ENCODE assay signal across 8 mouse cellular contexts in genomic region chr16:37869470-37870231, GRCm38 (mm10). TPM values are rescaled to one million over a fixed set of nuclear protein-coding genes. Genes with fewer than 3 reads are reported as not detected.
DNase-seq lines count a peak whose midpoint lies in the region; ATAC-seq and TF ChIP-seq lines count a peak whose summit lies in the region.
"Had no signal": no experiment of that assay in that cellular context is flagged by ENCODE, and none has a peak within 500 bp of the region (broad histone marks: within the 10 kb centered on the region; RNA-seq: fewer than 3 reads in every experiment).

No protein-coding gene starts in this region.

- ATAC-seq in kidney, embryonic 16.5 days (ENCODE audit: low FRiP score, low TSS enrichment), result no peak
- ATAC-seq in neural tube, embryonic 12.5 days (ENCODE audit: low FRiP score, low read depth), result no peak
- ATAC-seq in monocyte, adult 5-6 weeks (replicated peaks; ENCODE audit: insufficient number of reproducible peaks, low FRiP score, low TSS enrichment, poor library complexity, severe bottlenecking), result no peak

- peak overlapping the region; percentile 99 for H3K27ac ChIP-seq in forebrain, embryonic 10.5 days
- peak overlapping the region; percentile 98 for H3K27ac ChIP-seq in kidney, embryonic 16.5 days (ENCODE audit: low read length)
- H3K27ac ChIP-seq in neural tube, embryonic 12.5 days, result no peak overlapping the region

- H3K4me1 ChIP-seq in forebrain, embryonic 10.5 days, result peaks cover 30% of the 10 kb centered on the region
- H3K4me1 ChIP-seq in kidney, embryonic 16.5 days (ENCODE audit: insufficient read depth, low read length), result peaks cover 29% of the 10 kb centered on the region
- H3K4me1 ChIP-seq in neural tube, embryonic 12.5 days, result peaks cover 22% of the 10 kb centered on the region

- peaks cover 57% of the 10 kb centered on the region for H3K79me3 ChIP-seq in C2C12 (ENCODE audit: low read depth)

- DNase-seq in 3T3-L1 (ENCODE audit: low read depth, low spot score), result peak; percentile 71
- DNase-seq in forebrain, embryonic 10.5 days (ENCODE audit: extremely low spot score, low spot score), result no peak
- DNase-seq in cerebellum, postnatal 4 days (ENCODE audit: low spot score in 2 of 2), result no peak

- peaks cover 64% of the 10 kb centered on the region for H3K79me2 ChIP-seq in C2C12 (ENCODE audit: control insufficient read depth, insufficient read depth)

- H3K9ac ChIP-seq in kidney, embryonic 16.5 days (replicated peaks; ENCODE audit: low read length), result peak overlapping the region; percentile 100
- peak overlapping the region; percentile 99 for H3K9ac ChIP-seq in neural tube, embryonic 12.5 days

- H3K4me3 ChIP-seq in C2C12 (ENCODE audit: insufficient read depth, poor library complexity, severe bottlenecking), result peak overlapping the region; percentile 73
- H3K4me3 ChIP-seq in forebrain, embryonic 10.5 days, result peak overlapping the region; percentile 99
- H3K4me3 ChIP-seq in kidney, embryonic 16.5 days (ENCODE audit: low read length), result peak overlapping the region; percentile 98
- H3K4me3 ChIP-seq in neural tube, embryonic 12.5 days, result peak overlapping the region; percentile 98

- peak overlapping the region; percentile 90 for H3ac ChIP-seq in C2C12 (ENCODE audit: control insufficient read depth, insufficient read length, low read depth)

- H3K27me3 ChIP-seq in C2C12 (ENCODE audit: control insufficient read depth, insufficient read depth, insufficient read length), result no peaks in the 10 kb centered on the region
- no peaks in the 10 kb centered on the region for H3K27me3 ChIP-seq in forebrain, embryonic 10.5 days (ENCODE audit: poor library complexity, severe bottlenecking)
- no peaks in the 10 kb centered on the region for H3K27me3 ChIP-seq in kidney, embryonic 16.5 days (ENCODE audit: insufficient read depth, low read length)
- H3K27me3 ChIP-seq in neural tube, embryonic 12.5 days (replicated peaks), result no peaks in the 10 kb centered on the region

- 53% methylated on average over 4 of the region's 4 CpGs for WGBS in forebrain, embryonic 10.5 days
- whole genome bisulfite sequencing in kidney, embryonic 16.5 days, result 11% methylated on average over 4 of the region's 4 CpGs
- WGBS in neural tube, embryonic 12.5 days, result 45% methylated on average over 4 of the region's 4 CpGs

- H3K36me3 ChIP-seq in C2C12 (ENCODE audit: control insufficient read depth, insufficient read depth), result peaks cover 15% of the 10 kb centered on the region
- peaks cover 38% of the 10 kb centered on the region for H3K36me3 ChIP-seq in forebrain, embryonic 10.5 days (replicated peaks)
- no peaks in the 10 kb centered on the region for H3K36me3 ChIP-seq in kidney, embryonic 16.5 days (ENCODE audit: insufficient read depth, low read length)
- no peaks in the 10 kb centered on the region for H3K36me3 ChIP-seq in neural tube, embryonic 12.5 days

- H3K9me3 ChIP-seq in forebrain, embryonic 10.5 days, result no peaks in the 10 kb centered on the region
- no peaks in the 10 kb centered on the region for H3K9me3 ChIP-seq in kidney, embryonic 16.5 days (ENCODE audit: low read length)
- H3K9me3 ChIP-seq in neural tube, embryonic 12.5 days, result no peaks in the 10 kb centered on the region

- no peak for TF ChIP-seq CTCF in C2C12 (IDR thresholded peaks at IDR 0.05; ENCODE audit: control insufficient read depth, insufficient read depth, insufficient read length)

- peak overlapping the region; percentile 67 for H3K4me2 ChIP-seq in kidney, embryonic 16.5 days (replicated peaks; ENCODE audit: low read depth, low read length)
- peak overlapping the region; percentile 64 for H3K4me2 ChIP-seq in neural tube, embryonic 12.5 days (replicated peaks)

TF ChIP-seq in C2C12, 6 proteins besides CTCF, POLR2A, EP300 and RAD21:
- no peak for TF ChIP-seq CEBPB (IDR thresholded peaks at IDR 0.05; ENCODE audit: low read depth)
- TF ChIP-seq MYOD1 (IDR thresholded peaks at IDR 0.05; ENCODE audit: control insufficient read depth, insufficient read length, low read depth), result no peak
- no peak for TF ChIP-seq MAX (IDR thresholded peaks at IDR 0.05)
- TF ChIP-seq USF1 (IDR thresholded peaks at IDR 0.05; ENCODE audit: low read depth), result no peak
- TF ChIP-seq MYOG (IDR thresholded peaks at IDR 0.05; ENCODE audit: control insufficient read depth, extremely low read depth, insufficient read length), result no peak
- no peak for TF ChIP-seq FOSL1 (IDR thresholded peaks at IDR 0.05; ENCODE audit: insufficient read depth, low read length, poor library complexity, severe bottlenecking)

RNA-seq across cellular contexts. Expression of gene Lrrc58, which starts 1.5 kb away (rescaled TPM):
- polyA plus RNA-seq in C2C12 (2012; fragmentation: generic; extraction: Trizol), result 10.3 TPM
- 55.3 and 57.7 TPM in 2 replicates for polyA plus RNA-seq in forebrain, embryonic 10.5 days (2016; fragmentation: Nextera tagmentation; extraction: Ambion mirVana)
- 54.3 and 60.6 TPM in 2 replicates for polyA plus RNA-seq in kidney, embryonic 16.5 days (2015; fragmentation: Nextera tagmentation; extraction: Ambion mirVana)
- polyA plus RNA-seq in neural tube, embryonic 12.5 days (2016; fragmentation: Nextera tagmentation; extraction: Ambion mirVana), result 59.1 and 61.1 TPM in 2 replicates
- total RNA-seq in monocyte, adult 5-6 weeks (2017), result 18.5 to 20.5 TPM (median 19.4 TPM) in 3 replicates

RNA-seq across cellular contexts. Expression of gene Gm36028, which starts 8.7 kb away (rescaled TPM):
- 0.04 TPM for polyA plus RNA-seq in C2C12 (2012; fragmentation: generic; extraction: Trizol)
- 0.33 and 0.42 TPM in 2 replicates for polyA plus RNA-seq in forebrain, embryonic 10.5 days (2016; fragmentation: Nextera tagmentation; extraction: Ambion mirVana)
- polyA plus RNA-seq in kidney, embryonic 16.5 days (2015; fragmentation: Nextera tagmentation; extraction: Ambion mirVana), result 0.67 and 0.71 TPM in 2 replicates
- polyA plus RNA-seq in neural tube, embryonic 12.5 days (2016; fragmentation: Nextera tagmentation; extraction: Ambion mirVana), result 0.18 TPM in 1 of 2 replicates, not detected in the other
- total RNA-seq in monocyte, adult 5-6 weeks (2017), result not detected in 3 replicates
- polyA plus RNA-seq: large intestine, adult 2 months had no signal

RNA-seq across cellular contexts. Expression of gene Gpr156, which starts 46.6 kb away (rescaled TPM):
- polyA plus RNA-seq in C2C12 (2012; fragmentation: generic; extraction: Trizol), result 0.02 TPM
- 1.3 and 1.6 TPM in 2 replicates for polyA plus RNA-seq in forebrain, embryonic 10.5 days (2016; fragmentation: Nextera tagmentation; extraction: Ambion mirVana)
- polyA plus RNA-seq in kidney, embryonic 16.5 days (2015; fragmentation: Nextera tagmentation; extraction: Ambion mirVana), result 0.85 and 1.3 TPM in 2 replicates
- 7.7 and 10.3 TPM in 2 replicates for polyA plus RNA-seq in neural tube, embryonic 12.5 days (2016; fragmentation: Nextera tagmentation; extraction: Ambion mirVana)
- not detected in 3 replicates for total RNA-seq in monocyte, adult 5-6 weeks (2017)
